Comparison of ENCODE assay signal across 7 mouse cellular contexts in the genomic region with DNA sequence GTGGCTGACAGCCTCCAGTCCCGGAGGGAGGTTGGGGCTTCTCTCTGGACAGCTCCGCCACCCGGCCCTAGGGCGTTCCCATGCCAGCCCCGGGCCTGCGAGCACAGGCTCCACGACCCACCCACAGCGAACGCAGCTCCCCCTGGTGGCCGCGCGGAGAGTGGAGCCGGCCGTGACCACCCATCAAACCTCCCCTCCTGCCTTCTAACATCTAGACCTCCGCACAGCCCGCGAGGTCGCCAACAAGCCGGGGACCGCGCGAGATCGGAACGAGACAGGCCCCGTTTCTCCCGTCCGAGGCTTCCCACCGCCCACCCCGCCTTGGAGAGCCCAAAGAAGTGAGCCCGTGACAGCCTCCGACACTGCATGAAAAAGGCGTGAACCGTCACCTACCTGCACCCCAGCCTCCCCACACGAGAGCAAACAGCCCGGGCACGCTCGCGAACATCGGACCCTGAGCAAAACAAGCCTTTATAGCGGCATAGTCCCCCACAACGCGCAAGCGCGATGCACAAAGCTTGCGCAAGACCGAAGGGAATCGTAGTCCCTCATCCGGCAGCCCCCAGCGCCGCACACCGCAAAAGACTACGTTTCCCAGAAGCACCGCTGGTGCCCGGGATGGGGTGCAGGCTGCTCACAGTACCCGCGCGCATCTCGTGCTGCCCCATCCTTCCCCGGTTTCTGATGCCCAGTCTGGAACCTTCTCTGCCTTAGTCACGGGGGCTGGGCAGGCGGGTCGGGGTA. TPM values are rescaled to one million over a fixed set of nuclear protein-coding genes. Genes with fewer than 3 reads are reported as not detected.
DNase-seq lines count a peak whose midpoint lies in the region; ATAC-seq lines count a peak whose summit lies in the region.

A gene (minus strand): TSS at position 540 of the 744 bp plus-strand sequence.

- ATAC-seq in intestine, embryonic 15.5 days = peak; percentile 98

- H3K4me1 ChIP-seq in intestine, embryonic 15.5 days (replicated peaks) = 0 out of 2 replicates have a peak, but pooled peaks cover 6% of the 10 kb centered on the region
- peaks cover 18% of the 10 kb centered on the region for H3K4me1 ChIP-seq in midbrain, embryonic 10.5 days

- no peaks in the 10 kb centered on the region for H3K27me3 ChIP-seq in intestine, embryonic 15.5 days (replicated peaks)
- no peaks in the 10 kb centered on the region for H3K27me3 ChIP-seq in midbrain, embryonic 10.5 days (ENCODE audit: low read depth, poor library complexity, severe bottlenecking)

- intact Hi-C loops in gastrocnemius, postnatal 36 days (cut with DNase I) = no loop called here
- intact Hi-C loops in left cerebral cortex, postnatal 25 days (cut with DNase I) = no loop called here

- peak within 1 kb of the TSS; percentile 73 for H3K9ac ChIP-seq in intestine, embryonic 15.5 days

- H3K4me3 ChIP-seq in intestine, embryonic 15.5 days (replicated peaks) = peak within 1 kb of the TSS; percentile 85
- H3K4me3 ChIP-seq in midbrain, embryonic 10.5 days = peak within 1 kb of the TSS; percentile 84

- DNase-seq in adrenal gland, adult 18-20 months (ENCODE audit: low spot score in 2 of 2) = peak; percentile 88 to 92
- DNase-seq in embryo, embryonic 11 days = peak; percentile 95
- DNase-seq in gastrocnemius, postnatal 36 days = peak; percentile 86
- DNase-seq in left cerebral cortex, postnatal 25 days (ENCODE audit: low spot score in 2 of 2) = peak; percentile 93 to 98
- peak; percentile 92 for DNase-seq in midbrain, embryonic 10.5 days (ENCODE audit: low spot score)
- peak; percentile 91 for DNase-seq in right cerebral cortex, postnatal 4 days

- peak within 1 kb of the TSS; percentile 61; the same call in 1 of the 2 replicates for H3K27ac ChIP-seq in intestine, embryonic 15.5 days
- peak within 1 kb of the TSS; percentile 89 for H3K27ac ChIP-seq in midbrain, embryonic 10.5 days (replicated peaks)

- no peaks in the 10 kb centered on the region for H3K9me3 ChIP-seq in intestine, embryonic 15.5 days
- H3K9me3 ChIP-seq in midbrain, embryonic 10.5 days (replicated peaks) = no peaks in the 10 kb centered on the region

- H3K36me3 ChIP-seq in intestine, embryonic 15.5 days = 0 out of 2 replicates have a peak, but pooled peaks cover under 1% of the 10 kb centered on the region
- H3K36me3 ChIP-seq in midbrain, embryonic 10.5 days = peaks cover 12% of the 10 kb centered on the region

- WGBS in intestine, embryonic 15.5 days = under 1% methylated on average over 62 of the region's 62 CpGs
- under 1% methylated on average over 62 of the region's 62 CpGs for WGBS in midbrain, embryonic 10.5 days

- peak within 1 kb of the TSS; percentile 78 for H3K4me2 ChIP-seq in intestine, embryonic 15.5 days (replicated peaks)

RNA-seq across cellular contexts. Expression of the gene that starts here (rescaled TPM):
- 10 to 100 TPM; 77.9 to 95.5 TPM for total RNA-seq in adrenal gland, adult 18-20 months (2021)
- total RNA-seq in gastrocnemius, postnatal 36 days (2021) = 10 to 100 TPM; 60.7 to 61.2 TPM
- polyA plus RNA-seq in intestine, embryonic 15.5 days (2015; fragmentation: Nextera tagmentation; extraction: Ambion mirVana) = 39.4 and 40.0 TPM in 2 replicates
- total RNA-seq in left cerebral cortex, postnatal 25 days (2021) = 100 to 1,000 TPM; 209 to 242 TPM
- 56.1 and 72.8 TPM in 2 replicates for polyA plus RNA-seq in midbrain, embryonic 10.5 days (2016; fragmentation: Nextera tagmentation; extraction: Ambion mirVana)

Comparison
In these comparisons a context has a peak if more than half of its experiments do, and no peak if none do; other contexts are left out.
1. Peak in every context shown above with its lines: DNase-seq, ATAC-seq, H3K4me3 ChIP-seq and H3K27ac ChIP-seq.